Mouse (Mus musculus) adrenal gland, postnatal 10 days (tissue): ENCODE data around the gene Ssmem1. TPM values are rescaled to one million over a fixed set of nuclear protein-coding genes. Genes with fewer than 3 reads are reported as not detected.
A peak's percentile ranks its signal among the peaks of the same experiment; 100 is the strongest.

Experiments
- DNase-seq: peaks from one replicate; pipeline ENCODE4 v3.0.0; 2021; ENCODE audit warnings: mixed read lengths
- total RNA-seq, 2 experiments: library from RNA; stranded (reverse); gene quantifications; 2 replicates each; pipeline ENCODE4 v1.2.3; 2021

Gene Ssmem1
- total RNA-seq, 2 experiments from 2014 or later, result 0.24 to 0.27 TPM

DNA sequence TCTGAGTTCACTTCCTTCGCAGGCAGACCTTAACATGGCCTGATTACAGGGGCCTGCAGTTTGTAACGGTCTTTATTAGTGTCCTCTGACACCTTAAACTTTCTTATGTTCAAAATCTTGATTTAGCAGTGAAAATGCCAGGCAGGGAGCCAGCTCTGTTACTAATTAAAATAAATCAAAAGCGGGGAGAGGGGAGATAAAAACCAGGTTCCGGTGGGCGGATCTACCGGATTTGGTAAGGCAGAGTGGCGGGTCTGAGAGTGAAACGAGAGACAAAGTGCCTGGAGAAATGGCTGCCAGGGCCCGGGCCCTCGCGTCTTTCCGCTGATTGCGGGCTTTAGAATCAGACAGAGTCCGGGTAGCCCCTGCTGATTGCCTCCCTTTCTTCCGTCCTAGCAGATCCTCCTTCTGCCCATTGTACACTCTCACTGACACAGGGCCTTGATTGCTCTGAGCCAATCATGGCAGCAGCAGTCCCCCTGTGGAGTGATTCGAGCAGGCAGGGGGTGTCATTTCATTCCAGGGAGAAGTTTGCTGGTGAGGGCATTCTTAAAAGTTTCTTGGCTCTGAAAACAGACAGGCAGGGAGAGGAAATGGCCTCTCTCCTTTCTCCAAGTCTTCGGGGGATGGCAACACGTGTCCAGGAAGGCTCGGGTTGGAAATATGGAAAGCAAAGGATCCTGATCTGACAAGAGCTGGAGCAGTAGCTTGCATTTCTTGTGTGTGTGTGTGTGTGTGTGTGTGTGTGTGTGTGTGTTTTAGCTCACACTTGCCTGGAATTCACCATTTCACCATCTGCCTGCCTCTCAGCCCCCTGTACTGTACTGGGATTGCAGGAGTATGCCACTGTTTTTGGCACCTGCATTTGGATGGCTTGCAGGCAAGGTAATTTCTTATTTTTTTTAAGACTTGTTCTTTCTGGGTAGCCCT lies 17.2 kb downstream of the Ssmem1 start:
- peak; percentile 40 for DNase-seq

DNA sequence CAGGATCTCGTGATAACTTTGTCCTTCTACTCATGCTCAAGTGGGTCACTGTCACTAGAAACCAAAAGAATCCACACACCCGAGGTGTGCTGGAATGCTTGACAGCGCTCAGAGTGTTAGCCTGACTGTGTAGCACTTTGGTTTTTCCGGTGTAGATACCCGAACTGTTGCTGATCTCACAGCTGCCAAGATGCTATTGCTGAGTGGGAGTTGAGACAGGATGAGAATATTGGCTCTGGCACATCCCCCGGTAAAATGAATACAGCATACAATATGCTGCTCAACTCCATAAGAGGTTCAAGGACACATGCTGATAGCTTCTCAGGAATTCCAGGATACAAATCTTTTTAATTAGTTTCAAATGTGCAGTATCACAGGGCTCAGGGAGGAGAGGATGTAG lies 19.2 kb downstream of the Ssmem1 start:
- no peak for DNase-seq

DNA sequence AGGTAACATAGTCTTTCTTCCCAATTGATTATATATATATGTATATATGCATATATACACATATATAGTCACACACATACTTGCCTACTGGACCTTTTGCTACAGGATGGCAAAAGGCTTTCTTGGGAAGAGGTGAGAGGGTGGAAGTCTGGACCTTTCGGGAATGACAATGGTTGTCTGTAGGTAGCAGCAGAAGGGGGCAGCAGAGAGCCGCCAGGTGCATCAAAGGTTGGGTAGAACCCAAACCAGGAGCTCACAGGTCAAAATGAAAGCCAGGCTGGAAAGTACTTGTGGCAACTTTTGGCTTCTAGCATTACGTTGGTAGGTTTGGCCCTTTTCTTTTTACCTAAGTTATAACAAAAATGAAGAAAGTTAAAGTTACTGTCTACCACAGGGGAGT lies 25.7 kb downstream of the Ssmem1 start:
- peak; percentile 77 for DNase-seq

DNA sequence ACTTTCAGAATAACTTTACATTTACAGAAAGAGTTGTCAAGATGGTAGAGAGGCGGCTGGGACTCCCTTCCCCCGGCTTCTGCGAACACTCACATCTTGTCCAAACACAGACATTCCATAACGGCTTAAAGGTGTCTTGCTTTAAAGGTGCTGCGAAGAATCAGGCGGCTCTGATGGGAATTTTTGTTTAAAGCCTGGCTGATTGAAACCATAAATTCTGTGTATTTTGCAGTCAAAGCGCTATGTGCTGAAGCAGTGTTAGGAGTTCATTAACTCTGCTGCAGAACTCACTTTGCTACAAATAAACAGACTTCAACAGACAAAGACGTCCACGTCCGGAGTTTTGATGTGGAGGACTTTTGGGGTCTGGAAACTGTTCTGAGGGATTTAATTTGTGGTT lies 28.6 kb downstream of the Ssmem1 start:
- DNase-seq, result no peak

DNA sequence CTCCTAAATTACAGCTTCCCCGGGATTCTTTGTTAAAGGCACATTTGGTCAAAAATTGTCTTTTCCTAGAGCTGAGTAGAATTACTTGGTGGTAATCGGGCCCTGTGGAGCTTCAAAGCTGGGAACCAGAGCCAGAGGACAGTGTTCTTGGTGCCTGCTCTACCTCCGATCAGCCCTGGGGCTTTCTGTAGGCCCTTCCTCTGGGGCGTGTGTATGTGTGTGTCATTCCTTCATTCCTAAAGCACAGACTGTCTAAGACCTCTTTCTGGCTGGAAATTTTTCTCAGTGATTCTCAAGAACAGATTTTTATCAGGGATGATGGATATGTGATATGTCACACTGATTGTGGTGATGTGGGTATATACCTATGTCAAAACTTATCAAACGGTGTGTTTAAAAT lies 29.2 kb downstream of the Ssmem1 start:
- DNase-seq, result no peak

DNA sequence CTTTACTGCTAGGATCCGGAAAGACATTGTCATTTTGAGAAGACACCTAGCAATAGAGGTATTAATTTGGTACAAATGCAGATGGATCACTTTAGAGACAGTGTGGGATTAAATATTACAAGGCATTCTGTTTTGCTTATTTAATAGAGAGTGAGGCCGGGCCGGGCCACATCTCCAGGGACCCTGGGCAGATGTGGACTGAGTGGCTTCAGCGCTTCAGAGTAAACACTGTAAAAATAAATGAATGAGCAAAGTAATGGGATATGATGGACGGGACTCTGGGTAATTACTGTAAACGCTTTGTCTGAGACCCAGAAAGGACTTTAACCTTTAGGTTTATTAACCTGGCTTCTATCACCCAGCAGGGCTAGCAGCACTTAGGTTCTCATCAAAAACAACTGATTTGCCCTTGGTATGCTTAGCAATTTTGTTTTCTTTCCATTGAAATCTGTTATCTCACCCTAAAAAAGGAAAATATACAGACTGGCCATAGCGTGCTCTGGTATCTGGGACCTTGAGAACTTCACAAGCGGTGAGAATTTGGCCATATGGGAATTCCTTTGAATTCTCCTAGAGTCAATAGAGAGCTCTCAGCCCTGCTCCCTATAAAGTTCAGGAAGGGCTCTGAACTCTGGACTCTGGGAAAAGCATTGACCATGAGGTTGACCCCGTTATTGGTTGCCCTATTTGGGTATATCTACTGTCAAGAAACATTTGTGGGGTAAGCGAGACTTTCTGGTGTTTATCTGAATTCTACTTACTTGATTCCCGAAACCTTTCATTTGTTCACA lies 31.6 kb downstream of the Ssmem1 start, which contains the start of gene Cpa2:
Gene Cpa2, plus strand, starts transcription at position 574 of the 791 bp plus-strand sequence.
- DNase-seq, result no peak

DNA sequence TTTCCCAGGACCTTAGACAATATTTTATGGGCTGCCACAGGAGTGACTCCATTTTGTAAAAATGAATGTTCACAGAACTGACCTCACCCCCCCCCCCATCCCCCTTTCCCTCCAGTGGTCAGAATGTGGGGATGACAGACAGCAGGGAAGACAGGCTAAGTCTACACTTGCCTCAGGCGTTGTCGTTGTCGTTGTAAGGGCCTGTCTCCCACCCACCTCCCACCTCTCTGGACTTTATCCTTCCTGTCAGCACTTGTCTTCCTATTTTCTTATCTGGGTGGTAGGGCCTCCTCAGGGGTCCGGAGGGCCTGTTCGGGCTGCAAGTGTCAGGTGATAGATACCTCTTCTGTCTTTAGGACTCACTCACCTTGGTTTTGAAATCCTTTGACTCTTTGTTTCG lies 32.6 kb downstream of the Ssmem1 start:
- DNase-seq, result no peak

DNA sequence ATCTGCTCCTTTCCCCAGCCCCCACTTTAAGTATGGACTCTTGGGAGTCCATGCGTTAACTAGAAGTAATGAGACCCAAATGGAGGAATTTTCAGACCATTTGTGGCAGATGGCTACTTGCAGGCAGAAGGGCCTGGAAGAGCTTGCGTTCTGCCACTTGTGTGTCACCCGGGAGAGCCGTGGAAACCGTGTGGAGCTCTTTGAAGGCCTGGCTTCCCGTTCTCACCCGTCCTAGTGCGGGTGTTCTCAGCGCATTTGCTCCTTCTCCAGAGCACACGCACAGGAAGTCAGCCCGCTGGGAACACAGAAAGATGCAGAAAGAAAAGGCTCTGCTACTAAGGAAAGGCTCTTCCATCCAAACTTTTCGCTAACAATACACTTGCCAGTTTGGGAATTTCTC lies 33.4 kb downstream of the Ssmem1 start:
- no peak for DNase-seq

DNA sequence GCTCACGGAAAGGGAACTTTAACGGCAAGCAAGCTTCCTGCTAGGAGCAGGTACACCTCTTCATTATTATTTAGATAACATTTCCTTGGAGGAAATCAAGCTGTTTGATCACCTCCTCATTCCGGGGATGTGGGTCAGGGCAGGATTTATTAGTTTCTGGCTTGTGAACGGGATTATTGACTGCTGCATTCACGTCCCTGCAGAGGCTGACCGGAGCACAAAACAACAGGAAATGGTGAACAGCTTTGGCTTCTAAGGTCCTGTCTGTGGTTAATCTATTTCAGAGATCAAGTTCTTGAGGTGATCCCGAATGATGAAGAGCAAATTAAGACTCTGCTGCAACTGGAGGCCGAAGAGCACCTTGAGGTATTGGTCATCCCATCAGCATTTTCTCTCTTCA lies 34.2 kb downstream of the Ssmem1 start:
- no peak for DNase-seq

DNA sequence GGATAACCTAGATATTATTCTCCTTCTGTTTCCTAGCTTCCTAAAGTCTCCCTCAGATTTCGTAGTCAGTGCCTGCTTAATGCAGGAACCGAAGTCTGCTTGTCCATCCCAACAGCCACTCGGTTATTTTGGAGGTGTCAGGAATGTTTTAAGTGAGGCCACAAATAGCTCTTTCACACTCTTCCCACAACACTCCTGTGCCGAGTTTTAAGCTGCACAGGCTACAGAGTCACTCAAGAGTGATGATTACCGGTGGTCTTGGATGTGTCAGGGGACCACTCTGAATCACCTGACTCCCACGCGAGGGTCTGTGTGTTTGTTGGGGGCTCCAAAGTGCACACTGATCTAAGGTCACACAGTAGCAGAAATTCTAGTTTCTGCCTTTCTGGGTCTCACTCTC lies 36.0 kb downstream of the Ssmem1 start:
- no peak for DNase-seq

DNA sequence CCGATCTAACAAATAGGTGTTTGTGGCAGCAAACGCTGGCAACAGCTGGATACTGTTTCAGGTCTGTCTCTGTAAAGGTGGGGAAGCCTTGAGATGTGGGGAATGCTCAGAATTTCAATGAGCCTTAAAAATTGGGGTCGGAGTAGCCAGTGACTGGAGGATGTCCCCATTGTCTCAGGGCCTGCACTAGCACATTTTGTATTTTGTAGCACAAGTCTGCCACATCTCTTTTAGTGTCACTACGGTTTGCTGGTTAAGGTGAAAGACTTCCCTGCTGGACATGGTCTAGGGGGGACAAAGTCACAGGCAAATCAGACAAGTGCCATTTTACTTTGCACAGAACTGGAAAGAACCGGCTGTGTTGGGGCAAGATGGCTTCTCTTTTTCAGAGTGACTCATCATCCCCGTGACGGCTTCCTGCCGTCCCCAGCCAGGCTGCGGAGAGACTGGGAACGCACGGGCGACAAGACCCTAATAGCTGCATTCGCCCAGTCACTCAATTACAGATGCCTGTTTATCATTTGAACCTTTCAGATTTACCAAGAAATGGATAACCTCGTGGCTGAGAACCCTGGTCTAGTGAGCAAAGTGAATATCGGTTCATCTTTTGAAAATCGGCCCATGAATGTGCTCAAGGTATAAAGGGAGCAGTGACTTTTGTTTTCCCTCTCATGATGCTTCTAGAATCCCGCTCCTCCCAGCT lies 37.1 kb downstream of the Ssmem1 start:
- DNase-seq, result peak; percentile 50

DNA sequence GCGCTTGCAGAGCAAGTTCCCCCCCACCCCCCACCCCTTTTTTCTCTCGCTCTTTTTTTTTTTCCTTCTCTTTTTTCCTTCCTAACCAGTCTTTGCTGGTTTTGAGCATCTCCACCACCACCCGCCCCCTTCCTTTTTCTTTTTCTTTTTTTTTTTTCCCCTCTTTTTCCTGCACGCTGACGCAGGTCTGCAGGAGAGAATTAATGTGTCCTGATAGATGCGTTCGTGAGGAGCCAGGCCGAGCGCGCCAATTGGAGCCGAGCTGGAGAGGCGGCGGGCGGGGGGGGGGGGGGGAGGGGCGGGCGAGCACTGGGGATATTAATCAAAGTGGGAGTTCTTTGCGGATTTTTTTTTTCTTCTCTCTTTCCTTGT lies 37.6 kb downstream of the Ssmem1 start:
- peak; percentile 53 for DNase-seq

DNA sequence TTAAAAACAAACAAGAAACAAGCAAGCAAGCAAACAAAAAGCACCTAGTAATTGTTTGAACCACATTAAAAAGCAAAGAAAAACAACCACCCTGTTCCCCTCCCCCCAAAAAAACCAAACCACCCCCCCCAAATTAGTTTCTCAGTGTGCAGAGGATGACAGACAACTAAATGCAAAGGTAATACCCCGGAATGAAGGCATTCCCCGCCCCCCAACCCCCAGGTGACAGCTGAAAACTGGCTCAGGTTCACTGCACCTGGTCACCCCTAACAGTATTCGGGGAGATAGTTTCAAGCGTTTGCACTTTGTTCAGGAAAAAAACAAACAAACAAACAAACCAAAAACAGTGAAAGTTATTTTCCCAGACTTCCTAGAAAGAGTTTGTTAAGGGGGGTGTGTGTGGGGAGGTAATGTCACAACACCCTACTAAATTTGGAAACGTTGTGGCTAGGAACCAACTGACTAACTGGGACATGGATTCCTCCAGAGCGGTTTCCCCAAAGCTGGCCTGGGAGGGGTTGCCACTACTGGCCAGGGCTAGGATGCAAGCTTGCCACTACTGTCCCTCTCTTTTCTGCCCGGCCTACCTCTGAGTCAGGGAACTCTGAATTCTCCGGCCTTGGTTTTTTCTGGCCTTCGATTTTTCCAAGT lies 38.1 kb downstream of the Ssmem1 start:
- DNase-seq, result peak; percentile 75

DNA sequence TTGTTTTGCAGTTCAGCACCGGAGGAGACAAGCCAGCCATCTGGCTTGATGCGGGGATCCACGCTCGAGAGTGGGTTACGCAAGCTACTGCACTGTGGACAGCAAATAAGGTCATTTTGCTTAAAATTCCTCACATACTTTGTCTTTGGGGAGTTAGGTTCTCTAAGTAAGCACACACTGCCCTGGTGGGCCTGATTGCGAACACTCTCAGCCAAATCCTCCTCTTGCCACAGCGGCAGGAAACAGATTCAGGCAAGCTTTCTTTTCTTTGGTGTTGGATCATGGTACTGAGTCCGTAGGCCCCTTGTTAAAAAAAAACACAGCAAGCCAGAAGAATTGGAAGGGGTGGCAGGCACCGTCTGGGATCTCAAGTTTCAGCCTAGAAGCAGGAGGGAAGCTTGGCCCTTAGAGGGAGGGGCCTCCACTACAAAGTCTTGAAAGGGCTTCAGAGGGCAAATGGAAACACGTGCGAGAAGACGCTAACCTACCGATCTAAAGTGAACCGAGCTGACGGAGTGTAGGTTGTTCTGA lies 39.6 kb downstream of the Ssmem1 start:
- no peak for DNase-seq

DNA sequence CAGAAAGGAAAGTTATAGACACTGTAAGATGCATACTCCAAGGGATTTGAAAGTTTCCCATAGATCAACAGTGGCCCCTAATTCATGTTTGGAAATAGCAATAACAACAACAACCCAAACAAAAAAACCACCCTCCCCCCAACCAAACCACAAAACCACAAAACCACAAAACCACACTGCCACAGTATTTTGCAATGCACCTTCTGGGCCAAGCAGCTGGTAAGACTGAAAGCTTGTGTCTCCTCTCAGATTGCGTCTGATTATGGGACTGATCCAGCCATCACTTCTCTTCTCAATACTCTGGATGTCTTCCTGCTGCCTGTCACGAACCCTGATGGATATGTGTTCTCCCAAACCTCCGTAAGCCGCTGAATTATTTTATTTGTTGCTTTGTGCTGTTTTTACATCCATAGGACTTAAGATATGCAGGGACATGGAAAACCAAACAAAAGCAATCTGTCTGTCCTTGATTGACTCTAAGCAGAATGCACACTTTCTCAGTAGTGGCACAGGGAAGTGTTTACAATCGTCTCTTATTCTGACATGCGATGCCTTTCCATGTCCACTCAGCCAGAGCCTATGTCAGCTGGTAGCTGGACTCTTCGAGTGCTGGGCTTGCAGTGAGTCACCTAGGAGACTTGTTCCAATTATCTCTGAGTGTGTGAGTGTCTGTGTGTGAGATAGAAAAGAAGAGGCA lies 41.0 kb downstream of the Ssmem1 start:
- DNase-seq, result no peak

DNA sequence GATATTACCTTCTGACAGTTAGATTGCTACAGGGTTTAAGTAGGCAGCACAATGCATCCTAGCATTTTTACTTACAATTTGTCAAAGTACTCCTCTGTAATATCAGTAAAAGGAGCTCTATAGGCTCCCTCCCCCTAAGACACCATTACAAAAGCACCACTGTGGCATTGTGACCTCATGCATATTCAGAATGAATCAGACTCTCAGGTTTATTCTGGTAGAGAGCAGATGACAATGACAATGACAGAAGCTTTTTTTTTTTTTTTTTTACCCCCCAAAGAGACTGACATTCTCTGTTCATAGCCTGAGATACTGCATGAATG lies 41.5 kb downstream of the Ssmem1 start:
- no peak for DNase-seq

DNA sequence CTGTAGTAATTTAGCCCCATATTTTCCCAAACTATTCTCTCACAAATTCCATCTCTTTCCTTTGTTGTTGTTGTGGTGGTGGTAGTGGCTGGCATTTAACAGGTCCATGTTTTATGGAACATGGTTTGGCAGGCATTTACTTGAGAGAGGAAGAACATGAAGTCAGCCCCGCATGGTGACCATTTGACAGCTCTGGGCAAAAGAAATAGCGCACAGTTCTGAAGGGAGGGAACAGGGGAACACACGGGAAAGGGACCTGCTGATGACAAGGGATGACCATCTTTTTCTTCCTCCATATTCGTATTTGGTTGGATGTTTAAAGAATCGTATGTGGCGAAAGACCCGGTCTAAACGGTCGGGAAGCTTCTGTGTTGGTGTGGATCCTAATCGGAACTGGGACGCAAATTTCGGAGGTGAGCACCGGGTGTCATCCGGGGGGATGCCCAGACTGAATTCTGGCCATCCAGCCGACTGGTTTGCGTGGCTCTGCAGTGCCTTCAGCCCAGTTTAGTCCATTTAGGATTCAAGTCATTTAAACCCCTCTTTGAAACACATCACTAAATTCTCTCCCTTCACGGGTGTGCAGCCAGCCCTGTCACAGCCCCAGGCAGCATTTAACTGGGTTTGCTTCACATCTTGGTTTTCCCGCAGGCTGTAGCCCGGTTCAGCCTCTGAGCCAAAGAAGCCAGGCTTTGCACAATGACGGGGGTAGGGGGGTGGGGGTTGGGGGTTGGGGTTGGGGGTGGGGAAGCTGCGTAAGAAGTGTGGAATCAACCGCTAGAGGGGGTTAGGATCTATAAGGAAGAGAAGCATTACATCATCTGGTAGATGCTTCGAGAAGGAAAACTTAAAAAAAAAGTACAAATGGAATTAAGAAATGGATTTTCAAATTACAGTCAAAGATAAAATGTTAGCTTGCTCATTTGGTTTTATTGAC lies 42.3 kb downstream of the Ssmem1 start:
- no peak for DNase-seq

DNA sequence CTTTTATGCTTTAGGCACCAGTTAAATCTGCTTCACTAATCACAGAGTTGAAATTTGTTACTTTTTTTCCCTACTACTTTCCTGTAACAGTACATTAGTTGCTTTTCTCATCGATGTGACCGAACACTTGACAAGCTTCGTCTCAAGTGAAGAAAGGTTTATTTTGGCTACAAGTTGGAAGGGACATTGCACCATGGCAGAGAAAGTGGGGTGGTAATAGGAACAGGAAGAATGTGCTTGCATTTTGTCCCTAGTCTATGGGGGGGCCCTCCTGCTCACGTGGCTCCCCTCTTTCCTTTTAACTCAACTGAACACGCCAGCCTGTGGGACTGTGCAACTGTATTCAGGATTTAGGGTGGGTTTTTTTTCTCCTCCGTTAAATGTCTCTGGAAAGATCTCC lies 43.0 kb downstream of the Ssmem1 start:
- DNase-seq, result no peak

DNA sequence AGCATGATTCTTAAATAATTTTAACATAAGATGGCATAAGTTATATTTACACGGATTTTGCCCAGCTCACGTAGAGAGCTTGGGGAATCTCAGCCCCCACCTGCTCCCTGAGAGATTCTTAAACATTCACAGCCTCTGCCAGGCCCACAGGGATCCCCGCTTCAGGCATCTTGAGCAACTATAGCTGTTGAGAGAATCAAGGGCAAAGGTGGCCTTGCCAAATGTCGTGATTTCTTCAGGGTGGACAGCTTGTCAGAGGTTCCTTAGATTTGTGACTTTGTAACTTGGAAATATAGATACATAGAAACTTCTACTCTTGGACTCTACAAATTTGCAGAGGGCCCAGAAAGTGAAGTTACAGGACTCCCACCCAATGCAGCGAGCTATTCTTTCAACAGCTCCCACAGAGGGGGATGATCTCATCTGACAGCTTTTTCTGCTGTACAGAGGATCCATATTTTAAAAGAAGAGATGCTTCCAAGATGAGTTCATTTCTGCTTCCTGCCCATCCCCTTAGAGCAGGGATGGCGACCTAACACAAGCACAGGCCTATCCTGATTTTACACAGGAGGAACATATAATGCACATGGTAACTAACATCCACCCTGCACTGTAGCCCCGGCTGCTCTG lies 43.8 kb downstream of the Ssmem1 start:
- DNase-seq, result peak; percentile 54

DNA sequence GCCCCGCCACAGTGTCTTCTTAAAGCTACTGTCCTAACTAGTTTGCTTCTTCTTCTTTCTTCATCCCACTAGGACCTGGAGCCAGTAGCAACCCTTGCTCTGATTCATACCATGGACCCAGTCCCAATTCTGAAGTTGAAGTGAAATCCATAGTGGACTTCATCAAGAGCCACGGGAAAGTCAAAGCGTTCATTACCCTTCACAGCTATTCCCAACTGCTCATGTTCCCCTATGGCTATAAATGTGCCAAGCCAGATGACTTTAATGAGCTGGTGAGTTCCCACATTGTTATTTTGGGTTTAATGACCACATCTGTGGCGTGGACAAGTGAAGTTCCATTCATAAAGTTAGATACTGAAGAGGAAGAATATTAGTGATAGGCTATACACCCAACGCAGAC lies 44.4 kb downstream of the Ssmem1 start:
- DNase-seq, result no peak
